Mouse (Mus musculus) cerebellum, adult 9-10 months (tissue): ENCODE data around the gene Mtif3.

Experiments used
- DNase-seq: peaks from one replicate; pipeline ENCODE4 v3.0.0; 2022

Mtif3 gene

GRCm38 (mm10) chr5:146963118-146963936 lies at the start of gene Mtif3:
Mtif3 (minus strand) TSS chr5:146963800.
- peak; percentile 82 for DNase-seq

GRCm38 (mm10) chr5:147011333-147011732 lies 47.7 kb upstream of the Mtif3 start:
- no peak for DNase-seq

GRCm38 (mm10) chr5:147003303-147003702 lies 39.7 kb upstream of the Mtif3 start:
- DNase-seq = no peak

GRCm38 (mm10) chr5:147001312-147001711 lies 37.7 kb upstream of the Mtif3 start:
- no peak for DNase-seq

- no peak for DNase-seq
Observed at GRCm38 (mm10) chr5:146998802-146999201, 35.2 kb upstream of the Mtif3 start.

- no peak for DNase-seq
Observed at GRCm38 (mm10) chr5:146996812-146997211, 33.2 kb upstream of the Mtif3 start.

- no peak for DNase-seq
Observed at GRCm38 (mm10) chr5:146994973-146995372, 31.4 kb upstream of the Mtif3 start.

GRCm38 (mm10) chr5:146993509-146993908 lies 29.9 kb upstream of the Mtif3 start:
- no peak for DNase-seq

GRCm38 (mm10) chr5:146989051-146989450 lies 25.5 kb upstream of the Mtif3 start:
- no peak for DNase-seq

- DNase-seq = no peak
Observed at GRCm38 (mm10) chr5:146987588-146987987, 24.0 kb upstream of the Mtif3 start.

GRCm38 (mm10) chr5:146985725-146986433 lies 22.3 kb upstream of the Mtif3 start:
- DNase-seq = no peak

GRCm38 (mm10) chr5:146983216-146983615 lies 19.6 kb upstream of the Mtif3 start:
- DNase-seq = peak; percentile 69

GRCm38 (mm10) chr5:146981376-146981775 lies 17.8 kb upstream of the Mtif3 start:
- no peak for DNase-seq

GRCm38 (mm10) chr5:146974781-146975123 lies 11.2 kb upstream of the Mtif3 start:
- DNase-seq = no peak

- DNase-seq = no peak
Observed at GRCm38 (mm10) chr5:146973858-146974780, 10.5 kb upstream of the Mtif3 start.

- DNase-seq = no peak
Observed at GRCm38 (mm10) chr5:146973353-146973752, 9.8 kb upstream of the Mtif3 start.

- DNase-seq = no peak
Observed at GRCm38 (mm10) chr5:146971776-146972561, 8.4 kb upstream of the Mtif3 start.

GRCm38 (mm10) chr5:146968695-146969393 lies 5.2 kb upstream of the Mtif3 start:
- no peak for DNase-seq

- DNase-seq = no peak
Observed at GRCm38 (mm10) chr5:146963937-146964278, 308 bp upstream of the Mtif3 start.

- no peak for DNase-seq
Observed at GRCm38 (mm10) chr5:146956678-146957077, 6.9 kb downstream of the Mtif3 start.

- DNase-seq = no peak
Observed at GRCm38 (mm10) chr5:146955651-146956050, 7.9 kb downstream of the Mtif3 start.

GRCm38 (mm10) chr5:146954576-146954975 lies 9.0 kb downstream of the Mtif3 start:
- no peak for DNase-seq
